Mouse (Mus musculus) testis, adult 2 months (tissue): ENCODE measurements around the gene Fam149a.

ENCODE experiments used
- CTCF ChIP-seq: fragments of 200-500 bp; IDR thresholded peaks from 2 replicates; pipeline ENCODE4 v1.5.1; 2012; ENCODE audit warnings: low read depth, mild to moderate bottlenecking, inconsistent platforms, low read length, moderate library complexity; ENCODE audit not compliant: control insufficient read depth, insufficient read depth, insufficient replicate concordance
- POLR2A ChIP-seq: fragments of 200-500 bp; IDR thresholded peaks from 2 replicates; pipeline ENCODE4 v1.6.1; 2012; ENCODE audit warnings: low read depth, mild to moderate bottlenecking, inconsistent platforms, low read length, moderate library complexity; ENCODE audit not compliant: control insufficient read depth

- TF ChIP-seq POLR2A (no peak), CTCF (no peak)
These were observed 23.8 kb downstream of the Fam149a start for GRCm38 (mm10) chr8:45358132-45358918.
